Mouse (Mus musculus) adrenal gland, postnatal 4 days (tissue): ENCODE measurements around the gene Usmg5. TPM values are rescaled to one million over a fixed set of nuclear protein-coding genes. Genes with fewer than 3 reads are reported as not detected.

ENCODE experiments used
- DNase-seq, 2 experiments: peaks; one replicate each; pipeline ENCODE4 v3.0.0; 2021 to 2022; ENCODE audit warnings: low spot score in 2 of 2, mixed read lengths in 2 of 2
- total RNA-seq, 2 experiments: library from RNA; stranded (reverse); gene quantifications; 2 replicates each; pipeline ENCODE4 v1.2.3; 2021

Usmg5 gene
- total RNA-seq, 2 experiments from 2014 or later: 584 to 643 TPM

DNA sequence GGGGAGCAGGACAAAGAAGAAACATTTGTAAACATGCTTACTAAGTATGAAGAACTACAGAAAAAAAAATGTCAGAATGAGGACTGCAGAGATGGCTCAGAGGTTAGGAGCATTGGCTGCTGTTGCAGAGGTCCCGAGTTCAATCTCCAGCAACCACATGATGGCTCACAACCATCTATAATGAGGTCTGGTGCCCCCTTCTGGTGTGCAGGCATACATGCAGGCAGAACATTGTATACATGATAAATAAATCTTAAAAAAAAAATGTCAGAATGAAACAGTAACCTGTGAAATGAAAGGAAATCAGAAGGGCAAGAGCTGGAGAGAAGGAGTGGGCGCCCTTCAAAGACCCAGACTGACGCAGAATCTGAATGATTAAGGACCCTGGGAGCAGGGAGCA is 24.6 kb downstream of the Usmg5 start:
- no peak for DNase-seq

DNA sequence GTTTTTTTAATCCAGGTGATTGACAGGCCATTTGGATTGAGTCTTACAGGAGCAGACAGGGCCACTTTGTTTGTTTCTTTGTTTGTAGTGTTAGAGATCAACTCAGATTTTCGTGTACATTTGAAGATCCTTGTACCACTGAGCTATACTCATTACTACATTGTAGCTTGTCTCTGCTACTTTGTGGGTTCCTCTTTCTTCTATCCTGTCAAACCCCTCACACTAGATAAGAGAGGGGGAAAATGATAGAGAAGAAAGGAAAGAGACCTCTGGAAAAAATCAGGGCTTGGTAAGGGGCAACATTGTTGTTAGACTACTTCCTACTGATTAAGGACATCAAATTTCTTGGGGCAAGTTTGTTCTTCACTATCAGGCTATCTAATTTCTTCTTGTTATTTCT is 32.8 kb downstream of the Usmg5 start:
- DNase-seq: no peak

DNA sequence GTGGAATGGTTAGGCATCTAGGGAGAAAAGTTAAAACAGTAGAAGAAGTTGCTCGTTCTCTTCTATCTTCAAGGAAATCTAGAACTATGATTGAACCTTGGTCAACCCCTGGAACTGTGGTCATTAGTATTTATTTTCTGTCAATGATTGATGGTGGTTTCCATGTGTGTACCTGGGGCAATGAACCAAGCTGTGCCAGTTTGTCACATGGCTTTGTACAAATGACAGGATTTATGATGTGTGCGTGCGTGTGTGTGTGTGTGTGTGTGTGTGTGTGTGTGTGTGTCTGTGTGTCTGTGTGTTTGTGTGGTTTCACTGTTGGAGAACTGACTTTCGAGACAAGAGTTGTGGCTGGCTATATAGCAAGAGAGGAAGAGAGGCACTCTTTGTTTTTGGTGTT is 37.0 kb downstream of the Usmg5 start:
- no peak for DNase-seq

DNA sequence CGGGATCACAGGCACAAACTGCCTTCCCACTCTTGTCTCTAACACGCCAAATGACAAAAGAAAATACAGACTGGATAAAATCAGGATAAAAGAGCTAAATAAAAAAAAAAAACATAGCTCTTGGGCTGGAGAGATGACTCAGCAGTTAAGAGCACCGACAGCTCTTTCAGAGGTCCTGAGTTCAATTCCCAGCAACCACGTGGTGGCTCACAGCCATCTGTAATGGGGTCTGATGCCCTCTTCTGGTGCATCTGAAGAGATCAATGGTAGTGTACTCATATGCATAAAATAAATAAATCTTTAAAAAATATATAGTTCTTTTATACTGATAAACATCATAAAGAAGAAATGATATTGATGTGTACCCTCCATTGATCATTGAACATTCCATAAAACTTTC is 37.5 kb downstream of the Usmg5 start:
- DNase-seq: no peak

DNA sequence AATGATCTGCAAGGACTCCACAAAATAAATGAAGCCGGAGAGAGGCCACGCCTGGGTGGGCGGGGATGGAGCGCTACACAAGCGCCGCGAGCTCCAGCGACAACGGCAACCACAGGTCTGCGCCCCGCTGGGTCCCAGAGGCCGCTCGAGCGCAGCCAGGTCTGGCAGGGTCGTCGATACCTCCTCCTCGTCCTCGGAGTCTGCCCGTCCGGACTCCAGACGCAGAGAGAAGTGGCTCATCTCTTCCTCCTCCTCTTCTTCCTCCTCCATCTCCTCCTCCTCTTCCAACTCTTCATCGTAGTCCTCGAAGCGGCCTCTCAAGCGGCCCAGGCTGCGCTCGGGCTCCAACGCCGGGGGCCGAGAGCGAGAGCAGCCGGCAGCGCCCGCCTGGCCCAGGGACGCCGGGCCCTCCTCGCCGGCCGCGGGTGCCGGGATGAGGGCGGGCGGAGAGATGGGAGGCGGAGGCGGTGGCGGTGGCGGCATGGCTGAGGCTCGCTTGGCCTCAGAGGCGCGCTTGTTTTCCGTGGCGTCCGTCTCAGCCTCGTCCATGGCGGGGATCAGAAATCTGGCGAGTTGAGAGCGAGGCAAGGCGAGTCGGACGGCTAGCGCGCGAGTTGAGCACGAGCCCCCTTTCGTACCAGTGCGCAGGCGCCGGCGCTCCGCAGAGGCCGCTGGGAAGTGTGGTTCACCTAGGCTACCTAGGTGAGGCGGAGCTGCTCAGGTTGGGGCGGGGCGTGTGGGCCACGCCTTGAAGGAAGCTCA is 40.0 kb downstream of the Usmg5 start, which contains the start of gene Pcgf6:
Gene Pcgf6 (minus strand): TSS at position 636 of the 762 bp plus-strand sequence.
- DNase-seq: peak; percentile 25 to 56

DNA sequence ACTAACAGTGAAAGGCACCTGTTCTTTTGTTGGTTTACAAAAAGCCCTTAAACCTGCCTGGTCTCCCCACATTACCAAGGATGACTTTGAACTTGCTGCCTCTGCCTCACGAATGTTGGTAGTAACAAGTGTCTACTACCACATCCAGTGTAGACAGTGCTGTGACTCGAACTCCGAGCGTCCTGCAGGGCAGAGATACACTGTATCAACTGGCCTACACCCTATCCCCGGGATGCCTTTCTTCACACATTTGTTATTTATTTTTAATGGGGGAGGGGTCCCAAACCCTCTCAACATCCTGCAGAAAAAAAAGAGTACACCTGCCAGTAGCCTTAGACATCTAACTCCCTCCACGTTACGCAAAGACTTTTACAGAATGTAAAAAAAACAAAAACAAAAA is 40.6 kb downstream of the Usmg5 start:
- no peak for DNase-seq

DNA sequence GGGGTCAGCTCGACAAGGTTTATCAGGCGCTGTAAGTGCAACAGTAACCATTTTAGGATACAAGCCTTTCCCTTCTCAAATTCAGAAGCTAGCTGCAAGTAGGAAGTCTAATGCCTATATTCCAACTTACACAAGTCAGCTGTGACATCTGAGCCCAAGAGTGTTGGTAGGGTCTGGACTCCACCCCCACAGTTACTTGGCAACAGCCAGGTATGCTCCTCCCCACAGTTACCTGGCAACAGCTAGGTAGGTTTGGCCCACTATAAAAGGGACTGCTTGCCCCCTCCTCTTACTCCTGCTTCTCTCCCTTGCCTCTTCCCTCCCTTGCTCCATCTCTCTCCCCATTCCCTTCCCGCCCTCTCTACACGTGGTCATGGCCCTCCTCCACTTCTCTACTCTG is 41.4 kb downstream of the Usmg5 start:
- no peak for DNase-seq

GRCm38 (mm10) chr19:47047236-47047833 is 43.1 kb downstream of the Usmg5 start:
- no peak for DNase-seq

GRCm38 (mm10) chr19:47046343-47046742 is 44.1 kb downstream of the Usmg5 start:
- DNase-seq: no peak

- no peak for DNase-seq
Observed at GRCm38 (mm10) chr19:47043608-47044007, 46.8 kb downstream of the Usmg5 start.

DNA sequence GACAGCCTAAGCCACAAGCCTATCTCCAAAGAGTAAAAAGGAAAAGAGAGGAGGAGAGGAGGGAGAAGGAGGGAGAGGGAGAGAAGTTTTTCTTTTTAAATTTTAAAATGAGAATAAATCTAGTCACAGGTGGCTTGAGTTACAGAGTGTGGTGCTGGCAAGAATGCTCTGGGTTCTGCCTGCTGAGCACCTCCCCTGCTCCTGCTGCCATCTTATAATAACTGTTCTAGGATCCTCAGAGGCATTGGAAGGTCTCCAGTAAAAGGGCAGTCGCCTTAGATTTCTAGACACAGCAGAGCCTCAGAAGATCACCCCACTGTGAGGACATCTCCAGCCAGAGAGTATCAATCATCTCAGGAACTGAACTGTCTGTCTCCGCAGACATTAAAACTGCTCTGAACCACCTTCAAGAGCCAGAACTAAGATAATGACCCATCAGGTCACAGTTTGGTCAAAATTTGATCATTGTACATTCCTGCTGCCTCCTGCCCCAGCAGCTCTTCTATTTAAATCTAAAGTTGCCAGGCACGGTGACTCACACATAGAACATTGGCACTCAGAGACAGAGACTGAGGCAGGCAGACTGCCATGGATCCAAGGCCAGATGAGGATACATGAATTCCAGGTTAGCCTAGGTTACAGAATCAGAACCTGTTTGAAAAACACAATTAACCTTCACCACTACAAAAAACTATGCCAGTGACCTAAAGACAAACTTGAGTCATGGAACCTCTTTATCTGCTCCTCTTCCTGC is 49.5 kb downstream of the Usmg5 start:
- DNase-seq: no peak

GRCm38 (mm10) chr19:47036596-47036995 is 53.9 kb downstream of the Usmg5 start:
- DNase-seq: no peak

- DNase-seq: no peak
Observed at GRCm38 (mm10) chr19:47034916-47035315, 55.5 kb downstream of the Usmg5 start.

Other genes with a start within 250 kb of the Usmg5 start
- gene Ina, start 75.9 kb downstream of the Usmg5 start, total RNA-seq: 10 to 100 TPM; 15.5 to 23.5 TPM
- gene Nt5c2, start 75.5 kb downstream of the Usmg5 start, total RNA-seq: 100 to 1,000 TPM; 106 to 107 TPM
- gene Pcgf6, start 39.7 kb downstream of the Usmg5 start, total RNA-seq: 10 to 100 TPM; 13.9 to 16.8 TPM
- gene Taf5, start 22.9 kb downstream of the Usmg5 start, total RNA-seq: 1 to 10 TPM; 5.1 to 5.6 TPM
- gene Pdcd11, start 121 bp upstream of the Usmg5 start, total RNA-seq: 10 to 100 TPM; 25.1 to 28.2 TPM
- gene Calhm2, start 47.6 kb upstream of the Usmg5 start, total RNA-seq: 1 to 10 TPM; 5.3 to 5.4 TPM
- not detected for gene Calhm1, start 53.6 kb upstream of the Usmg5 start, total RNA-seq
- gene Calhm3, start 67.1 kb upstream of the Usmg5 start, total RNA-seq: not detected
- 10 to 100 TPM; 24.8 to 27.3 TPM for gene Neurl1a, start 88.2 kb upstream of the Usmg5 start, total RNA-seq